11 mouse cellular contexts compared by ENCODE assay signal in genomic region chr4:136833619-136834351, GRCm38 (mm10). TPM values are rescaled to one million over a fixed set of nuclear protein-coding genes. Genes with fewer than 3 reads are reported as not detected.
A peak's percentile ranks its signal among the peaks of the same experiment; 100 is the strongest.
DNase-seq lines count a peak whose midpoint lies in the region; ATAC-seq and TF ChIP-seq lines count a peak whose summit lies in the region.
"Had no signal": no experiment of that assay in that cellular context is flagged by ENCODE, and none has a peak within 500 bp of the region (broad histone marks: within the 10 kb centered on the region; RNA-seq: fewer than 3 reads in every experiment).

No protein-coding gene starts in this region.

- TF ChIP-seq POLR2A in limb, embryonic 14.5 days (IDR thresholded peaks at IDR 0.05; ENCODE audit: borderline replicate concordance, extremely low read depth, insufficient read depth, insufficient read length): no peak

- no peak overlapping the region for H3K27ac ChIP-seq in heart, embryonic 14.5 days (replicated peaks in 1 of 2; ENCODE audit: control insufficient read depth in 1 of 2, insufficient read depth in 1 of 2, low read depth in 2 of 2, low read length in 2 of 2)
- H3K27ac ChIP-seq in forebrain, embryonic 11.5 days (ENCODE audit: low read depth, low read length): no peak overlapping the region
- no peak overlapping the region for H3K27ac ChIP-seq in limb, embryonic 14.5 days (replicated peaks; ENCODE audit: low read depth, low read length)
- H3K27ac ChIP-seq: liver, embryonic 14.5 days had no signal

- TF ChIP-seq CTCF in E14TG2a.4 (conservative IDR thresholded peaks at IDR 0.05; ENCODE audit: low read length): no peak

- H3K4me2 ChIP-seq in heart, embryonic 14.5 days (ENCODE audit: low read length): peak overlapping the region; percentile 6; the same call in 1 of the 2 replicates
- peak overlapping the region; percentile 99 for H3K4me2 ChIP-seq in forebrain, embryonic 11.5 days (ENCODE audit: low read depth, low read length, severe bottlenecking)
- H3K4me2 ChIP-seq in limb, embryonic 14.5 days (replicated peaks; ENCODE audit: low read depth, low read length, severe bottlenecking): peak overlapping the region; percentile 92

- no peaks in the 10 kb centered on the region for H3K36me3 ChIP-seq in heart, embryonic 14.5 days (ENCODE audit: control insufficient read depth, insufficient read depth, low read length)
- H3K36me3 ChIP-seq in E14TG2a.4 (ENCODE audit: insufficient read depth, low read length): no peaks in the 10 kb centered on the region
- H3K36me3 ChIP-seq in forebrain, embryonic 11.5 days (ENCODE audit: control insufficient read depth, insufficient read depth, low read length): no peaks in the 10 kb centered on the region
- H3K36me3 ChIP-seq in limb, embryonic 14.5 days (ENCODE audit: control insufficient read depth, insufficient read depth, low read length): no peaks in the 10 kb centered on the region
- H3K36me3 ChIP-seq: G1E had no signal

- H3K27me3 ChIP-seq in heart, embryonic 14.5 days (ENCODE audit: control insufficient read depth, insufficient read depth, low read length): peaks cover 88% of the 10 kb centered on the region
- H3K27me3 ChIP-seq in E14TG2a.4 (ENCODE audit: insufficient read depth, low read length): peaks cover 70% of the 10 kb centered on the region
- no peaks in the 10 kb centered on the region; the same call in 1 of the 2 replicates for H3K27me3 ChIP-seq in forebrain, embryonic 11.5 days (ENCODE audit: control insufficient read depth, insufficient read depth, low read length)
- H3K27me3 ChIP-seq in limb, embryonic 14.5 days (ENCODE audit: control insufficient read depth, insufficient read depth, low read length): peaks cover 3% of the 10 kb centered on the region; the same call in 1 of the 2 replicates

- peaks cover 11 to 29% of the 10 kb centered on the region in 2 experiments for H3K4me1 ChIP-seq in heart, embryonic 14.5 days (ENCODE audit: control insufficient read depth in 2 of 2, insufficient read depth in 2 of 2, low read length in 2 of 2)
- H3K4me1 ChIP-seq in E14TG2a.4 (replicated peaks; ENCODE audit: low read depth, low read length): peaks cover 76% of the 10 kb centered on the region
- peaks cover 50% of the 10 kb centered on the region for H3K4me1 ChIP-seq in forebrain, embryonic 11.5 days (replicated peaks; ENCODE audit: control insufficient read depth, insufficient read depth, low read length)
- peaks cover 62% of the 10 kb centered on the region for H3K4me1 ChIP-seq in limb, embryonic 14.5 days (ENCODE audit: control insufficient read depth, insufficient read depth, low read length)

- no peaks in the 10 kb centered on the region for H3K9me3 ChIP-seq in heart, embryonic 14.5 days (ENCODE audit: control insufficient read depth, low read length)
- no peaks in the 10 kb centered on the region for H3K9me3 ChIP-seq in E14TG2a.4 (ENCODE audit: low read length)
- H3K9me3 ChIP-seq in forebrain, embryonic 11.5 days (ENCODE audit: control insufficient read depth, low read length): no peaks in the 10 kb centered on the region
- no peaks in the 10 kb centered on the region for H3K9me3 ChIP-seq in limb, embryonic 14.5 days (ENCODE audit: control insufficient read depth, low read length)

- H3K4me3 ChIP-seq in heart, embryonic 14.5 days (ENCODE audit: control insufficient read depth in 1 of 2, insufficient read depth in 1 of 2, low read depth in 1 of 2, low read length in 2 of 2): no peak overlapping the region; a peak in 1 of 4 replicates
- H3K4me3 ChIP-seq in E14TG2a.4 (replicated peaks; ENCODE audit: low read length): peak overlapping the region; percentile 87
- H3K4me3 ChIP-seq in forebrain, embryonic 11.5 days (ENCODE audit: low read depth, low read length): peak overlapping the region; percentile 98
- H3K4me3 ChIP-seq in limb, embryonic 14.5 days (replicated peaks; ENCODE audit: low read length): peak overlapping the region; percentile 82
- H3K4me3 ChIP-seq: erythroblast, embryonic 14.5 days had no signal

- whole genome bisulfite sequencing in heart, embryonic 14.5 days: 83% methylated on average over 21 of the region's 21 CpGs
- 65% methylated on average over 21 of the region's 21 CpGs for WGBS in forebrain, embryonic 11.5 days
- WGBS in limb, embryonic 14.5 days: 21% methylated on average over 21 of the region's 21 CpGs

- ATAC-seq in heart, embryonic 14.5 days (ENCODE audit: insufficient number of reproducible peaks, insufficient read depth, low FRiP score, low read depth): no peak
- no peak for ATAC-seq in forebrain, embryonic 11.5 days (replicated peaks; ENCODE audit: low FRiP score)
- ATAC-seq in limb, embryonic 14.5 days (ENCODE audit: low FRiP score, low read depth): no peak

- H3K9ac ChIP-seq in heart, embryonic 14.5 days (ENCODE audit: low read length): no peak overlapping the region
- peak overlapping the region; percentile 98 for H3K9ac ChIP-seq in forebrain, embryonic 11.5 days (ENCODE audit: low read length)
- peak overlapping the region; percentile 80; the same call in 1 of the 2 replicates for H3K9ac ChIP-seq in limb, embryonic 14.5 days (ENCODE audit: low read depth, low read length, severe bottlenecking)
- H3K9ac ChIP-seq: liver, embryonic 14.5 days had no signal

- DNase-seq in heart, adult 18-20 months: no peak
- DNase-seq in forebrain, embryonic 11.5 days (ENCODE audit: low spot score): no peak
- no peak for DNase-seq in limb, embryonic 14.5 days (ENCODE audit: low spot score)
- no peak for DNase-seq in yolk sac, embryonic 10.5 days (ENCODE audit: low spot score)
- no peak for DNase-seq in frontal cortex, postnatal 10 days (ENCODE audit: low spot score in 2 of 2)
- DNase-seq in gastrocnemius, postnatal 25 days: no peak

RNA-seq across cellular contexts. Expression of gene Ephb2, which starts 2.0 kb away (rescaled TPM):
- 1.4 and 1.6 TPM in 2 replicates for polyA plus RNA-seq in heart, embryonic 14.5 days (2014; fragmentation: Nextera tagmentation; extraction: Ambion mirVana)
- total RNA-seq in heart, adult 18-20 months (2021): under 1 TPM; 0.89 to 0.90 TPM
- polyA plus RNA-seq in forebrain, embryonic 11.5 days (2014; fragmentation: Nextera tagmentation; extraction: Ambion mirVana): 35.8 and 36.9 TPM in 2 replicates
- 45.2 and 70.7 TPM in 2 replicates for polyA plus RNA-seq in limb, embryonic 14.5 days (2012; rRNA removed)
- polyA plus RNA-seq in limb, embryonic 14.5 days (2014; fragmentation: Nextera tagmentation; extraction: Ambion mirVana): 17.9 and 19.4 TPM in 2 replicates
- 1 to 10 TPM in 1 of 2 experiments, under 1 TPM in 1; 1.00 to 1.2 TPM for total RNA-seq in gastrocnemius, postnatal 25 days (2021)
- polyA plus RNA-seq: erythroblast, embryonic 14.5 days had no signal

RNA-seq across cellular contexts. Expression of gene C1qb, which starts 52.2 kb away (rescaled TPM):
- 46.7 and 49.3 TPM in 2 replicates for polyA plus RNA-seq in heart, embryonic 14.5 days (2014; fragmentation: Nextera tagmentation; extraction: Ambion mirVana)
- 10 to 100 TPM; 42.6 to 54.2 TPM for total RNA-seq in heart, adult 18-20 months (2021)
- 19.7 and 21.1 TPM in 2 replicates for polyA plus RNA-seq in forebrain, embryonic 11.5 days (2014; fragmentation: Nextera tagmentation; extraction: Ambion mirVana)
- polyA plus RNA-seq in limb, embryonic 14.5 days (2012; rRNA removed): 56.2 and 66.4 TPM in 2 replicates
- 81.2 and 81.8 TPM in 2 replicates for polyA plus RNA-seq in limb, embryonic 14.5 days (2014; fragmentation: Nextera tagmentation; extraction: Ambion mirVana)
- total RNA-seq in gastrocnemius, postnatal 25 days (2021): 10 to 100 TPM; 13.4 to 16.5 TPM

RNA-seq across cellular contexts. Expression of gene C1qc, which starts 59.1 kb away (rescaled TPM):
- polyA plus RNA-seq in heart, embryonic 14.5 days (2014; fragmentation: Nextera tagmentation; extraction: Ambion mirVana): 26.5 and 28.1 TPM in 2 replicates
- 10 to 100 TPM; 36.9 to 41.6 TPM for total RNA-seq in heart, adult 18-20 months (2021)
- 10.0 and 10.7 TPM in 2 replicates for polyA plus RNA-seq in forebrain, embryonic 11.5 days (2014; fragmentation: Nextera tagmentation; extraction: Ambion mirVana)
- 36.7 and 44.6 TPM in 2 replicates for polyA plus RNA-seq in limb, embryonic 14.5 days (2012; rRNA removed)
- 40.5 and 43.2 TPM in 2 replicates for polyA plus RNA-seq in limb, embryonic 14.5 days (2014; fragmentation: Nextera tagmentation; extraction: Ambion mirVana)
- 10 to 100 TPM; 10.9 to 13.3 TPM for total RNA-seq in gastrocnemius, postnatal 25 days (2021)

Comparison
In these comparisons a context has a peak if more than half of its experiments do, and no peak if none do; other contexts are left out.
1. H3K4me2 ChIP-seq: peak in every context shown above with its lines; median percentile 99 in forebrain, embryonic 11.5 days; 92 in limb, embryonic 14.5 days; 6 in heart, embryonic 14.5 days.
2. H3K4me3 ChIP-seq: peak in E14TG2a.4 (single experiment), forebrain, embryonic 11.5 days (single experiment) and limb, embryonic 14.5 days (single experiment); none in heart, embryonic 14.5 days (0 of 2).